ENCODE assay signal across 8 mouse cellular contexts in genomic region chr5:37354385-37354784, GRCm38 (mm10). TPM values are rescaled to one million over a fixed set of nuclear protein-coding genes. Genes with fewer than 3 reads are reported as not detected.
DNase-seq lines count a peak whose midpoint lies in the region; TF ChIP-seq lines count a peak whose summit lies in the region.
"Had no signal": no experiment of that assay in that cellular context is flagged by ENCODE, and none has a peak within 500 bp of the region (broad histone marks: within the 10 kb centered on the region; RNA-seq: fewer than 3 reads in every experiment).

No protein-coding gene starts in this region.

- intact Hi-C loops in left cerebral cortex, postnatal 25 days (cut with DNase I): loop anchor here (2.0 kb wide), 1 partner anchor 56 kb away; no protein-coding TSS in a partner anchor

- WGBS in small intestine, adult 2 months: 80% methylated on average over 4 of the region's 4 CpGs

- no peak overlapping the region for H3K27ac ChIP-seq in small intestine, adult 2 months (ENCODE audit: insufficient read depth, low read depth, low read length)
- H3K27ac ChIP-seq: limb, embryonic 13.5 days had no signal

- peaks cover 52% of the 10 kb centered on the region for H3K36me3 ChIP-seq in E14TG2a.4 (ENCODE audit: insufficient read depth, low read length)
- no peaks in the 10 kb centered on the region for H3K36me3 ChIP-seq in small intestine, adult 2 months (ENCODE audit: control insufficient read depth, insufficient read depth, low read length)

- H3K27me3 ChIP-seq in E14TG2a.4 (ENCODE audit: insufficient read depth, low read length): no peaks in the 10 kb centered on the region
- no peaks in the 10 kb centered on the region for H3K27me3 ChIP-seq in small intestine, adult 2 months (ENCODE audit: control insufficient read depth, insufficient read depth, low read length)
- H3K27me3 ChIP-seq: limb, embryonic 13.5 days had no signal

- no peak overlapping the region for H3K4me3 ChIP-seq in E14TG2a.4 (replicated peaks; ENCODE audit: low read length)
- H3K4me3 ChIP-seq in small intestine, adult 2 months (ENCODE audit: low read depth, low read length): no peak overlapping the region
- H3K4me3 ChIP-seq: limb, embryonic 13.5 days had no signal

- no peak for TF ChIP-seq POLR2A in small intestine, adult 2 months (IDR thresholded peaks at IDR 0.05; ENCODE audit: low read depth, low read length)

- H3K4me1 ChIP-seq in E14TG2a.4 (replicated peaks; ENCODE audit: low read depth, low read length): no peaks in the 10 kb centered on the region
- no peaks in the 10 kb centered on the region for H3K4me1 ChIP-seq in small intestine, adult 2 months (ENCODE audit: control insufficient read depth, insufficient read depth, insufficient read length, low read length)
- H3K4me1 ChIP-seq: limb, embryonic 13.5 days had no signal

- TF ChIP-seq CTCF in E14TG2a.4 (conservative IDR thresholded peaks at IDR 0.05; ENCODE audit: low read length): peak; percentile 93
- TF ChIP-seq CTCF in small intestine, adult 2 months (IDR thresholded peaks at IDR 0.05; ENCODE audit: extremely low read depth, insufficient read length, insufficient replicate concordance, low read depth, low read length): peak; percentile 20; the same call in 1 of the 2 replicates

- no peaks in the 10 kb centered on the region for H3K9me3 ChIP-seq in E14TG2a.4 (ENCODE audit: low read length)
- H3K9me3 ChIP-seq: limb, embryonic 13.5 days had no signal

- DNase-seq in kidney, adult 9 months: peak; percentile 81
- DNase-seq in kidney, adult 11 months: no peak
- DNase-seq in R1 (ENCODE audit: low read depth, low spot score): peak; percentile 61
- peak; percentile 64 for DNase-seq in embryo, embryonic 11 days
- DNase-seq in left cerebral cortex, postnatal 25 days (ENCODE audit: low spot score in 2 of 2): peak; percentile 26 to 51

RNA-seq across cellular contexts. Expression of gene Evc2, which starts 16.1 kb away (rescaled TPM):
- total RNA-seq in left cerebral cortex, postnatal 25 days (2021): 10 to 100 TPM in 1 of 2 experiments, 1 to 10 TPM in 1; 9.9 to 14.1 TPM
- 2.7 and 4.6 TPM in 2 replicates for polyA plus RNA-seq in small intestine, adult 2 months (2012; rRNA removed)

RNA-seq across cellular contexts. Expression of gene Evc, which starts 17.7 kb away (rescaled TPM):
- 1 to 10 TPM; 4.6 to 6.3 TPM for total RNA-seq in left cerebral cortex, postnatal 25 days (2021)
- polyA plus RNA-seq in small intestine, adult 2 months (2012; rRNA removed): 2.3 and 3.5 TPM in 2 replicates
